Mouse (Mus musculus): ENCODE data around the gene Cilp2. TPM values are rescaled to one million over a fixed set of nuclear protein-coding genes. Genes with fewer than 3 reads are reported as not detected.

The Cilp2 gene
- total and polyA plus RNA-seq, 3 experiments, result 0.03 to 0.04 TPM; not detected in 1

GRCm38 (mm10) chr8:69919876-69920662, 32.6 kb upstream of the Cilp2 start (continued):
- TF ChIP-seq MYB (IDR thresholded peaks at IDR 0.05; ENCODE audit: low read depth, low read length) (no peak), EP300 (IDR thresholded peaks at IDR 0.05; ENCODE audit: low read depth in 1 of 2, low read length in 2 of 2) (peak; percentile 55 to 65; a peak in 3 of 4 replicates), POLR2AphosphoS5 (IDR thresholded peaks at IDR 0.05; ENCODE audit: borderline replicate concordance, low read depth, low read length) (no peak)

- Histone ChIP-seq H3K4me1 (ENCODE audit: control insufficient read depth in 1 of 2, insufficient read depth in 2 of 2, low read length in 2 of 2) (peaks cover 9 to 26% of the 10 kb centered on the region in 2 experiments), H3K36me3 (ENCODE audit: control insufficient read depth in 1 of 2, insufficient read depth in 2 of 2, low read length in 2 of 2) (peaks cover 12 to 18% of the 10 kb centered on the region in 2 experiments), H3K9ac (ENCODE audit: control insufficient read depth, low read depth, low read length, poor library complexity, severe bottlenecking) (no peak overlapping the region), H3K9me3 (replicated peaks; ENCODE audit: insufficient read depth, low read length) (no peaks in the 10 kb centered on the region), H3K4me3 (ENCODE audit: control insufficient read depth in 1 of 2, insufficient read depth in 1 of 2, low read depth in 2 of 2, low read length in 2 of 2) (no peak overlapping the region), H3K27me3 (ENCODE audit: control insufficient read depth in 1 of 2, insufficient read depth in 2 of 2, low read length in 2 of 2) (no peaks in the 10 kb centered on the region), H3K27ac (ENCODE audit: control insufficient read depth, low read depth, low read length) (no peak overlapping the region), H3K79me2 (ENCODE audit: control insufficient read depth, insufficient read depth, low read length, poor library complexity) (peaks cover 10% of the 10 kb centered on the region)
- peak; percentile 90 for DNase-seq (ENCODE audit: low read depth, low spot score)
- TF ChIP-seq CTCF (IDR thresholded peaks at IDR 0.05 in 2 of 3, conservative IDR thresholded peaks at IDR 0.05 in 1 of 3; ENCODE audit: control insufficient read depth in 1 of 3, insufficient read depth in 1 of 3, low read depth in 2 of 3, low read length in 3 of 3, poor library complexity in 1 of 3, severe bottlenecking in 1 of 3), result peak; percentile 54 to 77 (median 63)
- no peak for TF ChIP-seq E2F4 (IDR thresholded peaks at IDR 0.05; ENCODE audit: borderline replicate concordance, low read depth, low read length)
- peak; percentile 54; the same call in 1 of the 2 replicates for TF ChIP-seq SIN3A (IDR thresholded peaks at IDR 0.05; ENCODE audit: low read length)
- peak; percentile 60 for TF ChIP-seq SMC3 (IDR thresholded peaks at IDR 0.05; ENCODE audit: low read depth, low read length)
- TF ChIP-seq EP300 (IDR thresholded peaks at IDR 0.05; ENCODE audit: low read depth in 1 of 2, low read length in 2 of 2), result peak in 1 of 2 experiments; percentile 9; a peak in 1 of 4 replicates
- TF ChIP-seq RAD21 (IDR thresholded peaks at IDR 0.05; ENCODE audit: low read depth, low read length), result peak; percentile 71
- no peak for TF ChIP-seq UBTF (IDR thresholded peaks at IDR 0.05; ENCODE audit: borderline replicate concordance, insufficient read depth, low read depth, low read length)
- TF ChIP-seq ZC3H11A (IDR thresholded peaks at IDR 0.05; ENCODE audit: low read depth, low read length), result peak; percentile 64
Measured at GRCm38 (mm10) chr8:69919010-69919409, 31.5 kb upstream of the Cilp2 start.

GRCm38 (mm10) chr8:69918506-69918905, 31.0 kb upstream of the Cilp2 start:
- no peaks in the 10 kb centered on the region for H3K9me3 ChIP-seq (replicated peaks; ENCODE audit: insufficient read depth, low read length)
- no peaks in the 10 kb centered on the region for H3K27me3 ChIP-seq (ENCODE audit: control insufficient read depth in 1 of 2, insufficient read depth in 2 of 2, low read length in 2 of 2)
- H3K27ac ChIP-seq (ENCODE audit: control insufficient read depth, low read depth, low read length), result no peak overlapping the region
- H3K4me3 ChIP-seq (ENCODE audit: control insufficient read depth in 1 of 2, insufficient read depth in 1 of 2, low read depth in 2 of 2, low read length in 2 of 2), result no peak overlapping the region
- H3K36me3 ChIP-seq (ENCODE audit: control insufficient read depth in 1 of 2, insufficient read depth in 2 of 2, low read length in 2 of 2), result peaks cover 9 to 18% of the 10 kb centered on the region in 2 experiments
- no peak overlapping the region for H3K9ac ChIP-seq (ENCODE audit: control insufficient read depth, low read depth, low read length, poor library complexity, severe bottlenecking)
- TF ChIP-seq BHLHE40 (IDR thresholded peaks at IDR 0.05; ENCODE audit: borderline replicate concordance, low read depth, low read length) (no peak), RCOR1 (IDR thresholded peaks at IDR 0.05; ENCODE audit: low read depth, low read length) (no peak), RAD21 (IDR thresholded peaks at IDR 0.05; ENCODE audit: low read depth, low read length) (no peak), SMC3 (IDR thresholded peaks at IDR 0.05; ENCODE audit: low read depth, low read length) (no peak), ZNF384 (IDR thresholded peaks at IDR 0.05; ENCODE audit: low read depth, low read length) (no peak), GATA1 (IDR thresholded peaks at IDR 0.05; ENCODE audit: low read depth, low read length) (no peak), TAL1 (IDR thresholded peaks at IDR 0.05; ENCODE audit: low read length) (no peak), ELF1 (IDR thresholded peaks at IDR 0.05; ENCODE audit: low read depth, low read length) (no peak), TCF12 (IDR thresholded peaks at IDR 0.05; ENCODE audit: low read depth, low read length) (no peak), MAX (IDR thresholded peaks at IDR 0.05; ENCODE audit: low read length) (no peak), CHD2 (IDR thresholded peaks at IDR 0.05; ENCODE audit: low read length) (no peak), GABPA (IDR thresholded peaks at IDR 0.05; ENCODE audit: low read depth, low read length) (no peak), CTCF (IDR thresholded peaks at IDR 0.05 in 2 of 3, conservative IDR thresholded peaks at IDR 0.05 in 1 of 3; ENCODE audit: control insufficient read depth in 1 of 3, insufficient read depth in 1 of 3, low read depth in 2 of 3, low read length in 3 of 3, poor library complexity in 1 of 3, severe bottlenecking in 1 of 3) (no peak), EP300 (IDR thresholded peaks at IDR 0.05; ENCODE audit: low read depth in 1 of 2, low read length in 2 of 2) (no peak), POLR2A (IDR thresholded peaks at IDR 0.05; ENCODE audit: control insufficient read depth in 1 of 2, insufficient read depth in 1 of 2, low read depth in 1 of 2, low read length in 2 of 2, poor library complexity in 1 of 2) (no peak), ETS1 (IDR thresholded peaks at IDR 0.05; ENCODE audit: low read depth, low read length) (no peak), KAT2A (conservative IDR thresholded peaks at IDR 0.05; ENCODE audit: low read depth, low read length) (no peak), E2F4 (IDR thresholded peaks at IDR 0.05; ENCODE audit: borderline replicate concordance, low read depth, low read length) (no peak), MYB (IDR thresholded peaks at IDR 0.05; ENCODE audit: low read depth, low read length) (no peak)
- peaks cover 9% of the 10 kb centered on the region for H3K79me2 ChIP-seq (ENCODE audit: control insufficient read depth, insufficient read depth, low read length, poor library complexity)
- no peak for DNase-seq (ENCODE audit: low read depth, low spot score)
- H3K4me1 ChIP-seq (ENCODE audit: control insufficient read depth in 1 of 2, insufficient read depth in 2 of 2, low read length in 2 of 2), result peaks cover 9 to 26% of the 10 kb centered on the region in 2 experiments

All from MEL (cell line).